Mouse (Mus musculus) frontal cortex, adult (tissue): ENCODE results near the gene Inpp5a.
A peak's percentile ranks its signal among the peaks of the same experiment; 100 is the strongest.

Source experiments
- ATAC-seq: cut with Nextera tagmentation; 2 replicates; pipeline ENCODE4 v1.9.2; 2017; ENCODE audit warnings: mild to moderate bottlenecking, moderate library complexity, mixed read lengths; ENCODE audit not compliant: low TSS enrichment

Gene Inpp5a

DNA sequence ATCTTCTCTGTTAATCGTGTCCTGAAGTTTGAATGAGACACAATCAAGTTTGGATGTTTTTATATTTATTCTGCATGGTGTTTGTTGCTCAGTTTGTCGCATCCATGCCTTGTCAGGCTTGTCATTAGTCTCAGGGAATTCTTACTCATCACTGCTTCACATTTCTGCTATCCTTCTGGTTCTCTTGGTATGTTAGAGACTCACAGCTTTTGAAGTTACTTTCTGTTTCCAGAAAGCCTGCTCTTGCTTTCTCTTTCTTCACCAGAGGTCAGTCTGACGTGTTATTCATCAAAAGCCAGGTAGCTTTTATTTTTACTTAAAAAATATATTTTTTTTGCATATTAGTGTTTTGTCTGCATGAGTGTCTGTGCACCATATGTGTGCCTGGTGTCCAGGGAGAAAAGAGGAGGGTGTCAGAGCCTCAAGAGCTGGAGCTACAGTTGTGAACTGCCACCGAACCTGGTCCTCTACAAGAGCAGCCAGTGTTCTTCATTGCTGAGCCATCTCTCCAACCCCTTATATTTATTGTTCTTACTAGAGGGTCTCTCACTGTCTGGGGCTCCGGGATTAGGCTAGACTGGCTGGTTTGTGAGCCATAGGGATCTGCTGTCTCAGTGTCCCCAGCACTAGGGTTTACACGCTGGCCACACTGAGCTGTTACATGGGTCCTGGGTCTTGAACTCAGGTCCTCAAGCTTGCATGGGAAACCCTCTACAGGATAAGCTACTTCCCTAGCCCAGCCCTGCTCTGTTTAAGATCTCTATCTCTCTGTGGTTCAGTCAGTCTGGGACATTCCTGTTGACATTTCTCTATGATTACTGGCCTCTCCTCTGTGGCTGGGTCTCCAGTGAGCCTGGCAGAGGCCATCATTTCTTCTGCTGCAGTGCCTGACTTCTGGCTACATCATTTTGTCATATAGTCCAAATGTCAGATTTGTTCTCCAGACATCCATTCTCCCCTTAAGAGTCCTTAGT lies 51.3 kb downstream of the Inpp5a start:
- no peak for ATAC-seq

GRCm38 (mm10) chr7:139441022-139441421 lies 52.1 kb downstream of the Inpp5a start:
- no peak for ATAC-seq

- no peak for ATAC-seq
Observed at GRCm38 (mm10) chr7:139441761-139442211, 52.9 kb downstream of the Inpp5a start.

GRCm38 (mm10) chr7:139445621-139446020 lies 56.7 kb downstream of the Inpp5a start:
- no peak for ATAC-seq

- no peak for ATAC-seq
Observed at GRCm38 (mm10) chr7:139447381-139447780, 58.5 kb downstream of the Inpp5a start.

DNA sequence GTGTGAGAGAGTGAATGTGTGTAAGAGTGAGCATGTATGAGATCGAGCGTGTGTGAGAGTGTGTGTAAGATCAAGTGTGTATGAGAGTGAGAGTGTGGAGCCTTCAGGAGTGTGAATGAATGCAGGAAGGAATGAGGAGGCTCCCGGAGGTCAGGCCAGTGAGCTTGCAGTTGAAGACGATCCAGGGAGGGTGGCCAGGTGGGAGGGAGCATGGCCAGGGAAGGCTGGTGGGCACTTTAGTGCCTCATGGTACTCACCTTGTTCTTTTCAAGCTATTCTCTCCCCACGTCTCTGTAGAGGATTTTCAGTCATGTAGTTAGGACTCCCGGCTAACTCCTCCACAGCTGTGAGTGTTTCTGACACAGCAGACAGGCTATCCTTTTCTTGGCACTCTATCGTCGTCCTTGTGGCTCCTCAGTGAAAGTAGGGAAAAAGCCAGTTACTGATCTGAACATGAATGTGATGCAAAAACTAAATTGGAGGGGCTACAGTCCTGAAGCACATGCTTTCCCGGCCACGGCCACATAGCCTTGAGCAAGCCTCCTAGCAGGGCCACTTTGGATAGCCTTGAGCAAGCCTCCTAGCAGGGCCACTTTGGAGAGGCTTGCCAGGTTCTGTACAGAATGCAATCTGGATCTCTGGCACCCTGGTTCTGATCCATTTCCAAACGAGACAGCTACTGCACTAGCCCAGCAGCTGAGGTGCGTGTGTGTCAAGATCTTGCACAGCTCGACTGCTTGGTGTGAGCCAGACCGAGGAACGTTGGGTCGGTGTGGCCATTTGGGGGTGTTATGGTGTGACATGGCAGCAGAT lies 61.5 kb downstream of the Inpp5a start:
- ATAC-seq = peak; percentile 89

DNA sequence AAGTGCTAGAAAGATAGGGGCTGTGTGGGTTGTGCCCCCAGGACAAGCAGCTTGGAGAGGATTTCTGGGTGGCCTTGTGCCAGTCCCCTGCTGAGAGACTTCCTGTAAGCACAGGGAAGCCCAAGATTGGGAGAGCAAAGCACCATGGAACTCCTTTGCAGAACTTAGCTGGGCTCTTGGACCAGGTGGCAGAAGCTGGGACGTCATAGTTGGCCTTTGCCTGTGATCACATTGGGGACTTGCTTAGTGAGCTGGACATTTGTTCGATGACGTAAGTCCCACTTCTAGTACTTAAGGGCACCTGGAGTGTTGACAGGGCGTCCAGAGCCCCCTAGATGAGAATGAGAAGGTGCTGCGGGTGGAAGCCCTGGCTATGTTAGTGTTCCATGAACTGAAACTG lies 62.8 kb downstream of the Inpp5a start:
- no peak for ATAC-seq

DNA sequence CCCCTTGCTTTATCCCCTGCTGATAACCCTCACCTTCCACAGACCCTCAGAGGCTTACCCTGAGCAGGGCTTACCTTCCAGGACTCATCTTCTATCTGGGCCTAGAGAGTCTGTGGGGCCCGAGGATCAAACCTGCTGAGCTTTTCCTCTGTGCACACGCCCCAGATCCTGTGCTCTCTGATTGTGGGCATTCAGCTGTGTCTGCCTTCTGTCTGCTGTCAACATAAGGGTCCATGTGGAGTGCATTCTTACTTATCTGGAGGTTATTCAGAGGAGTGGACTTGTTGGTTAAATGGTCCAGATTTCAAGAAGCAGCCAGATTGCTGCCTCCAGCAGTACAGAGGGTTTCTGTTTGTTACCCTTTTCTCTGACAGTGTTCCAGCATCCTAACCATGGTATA lies 63.3 kb downstream of the Inpp5a start:
- no peak for ATAC-seq

- no peak for ATAC-seq
Observed at GRCm38 (mm10) chr7:139453198-139453597, 64.3 kb downstream of the Inpp5a start.

DNA sequence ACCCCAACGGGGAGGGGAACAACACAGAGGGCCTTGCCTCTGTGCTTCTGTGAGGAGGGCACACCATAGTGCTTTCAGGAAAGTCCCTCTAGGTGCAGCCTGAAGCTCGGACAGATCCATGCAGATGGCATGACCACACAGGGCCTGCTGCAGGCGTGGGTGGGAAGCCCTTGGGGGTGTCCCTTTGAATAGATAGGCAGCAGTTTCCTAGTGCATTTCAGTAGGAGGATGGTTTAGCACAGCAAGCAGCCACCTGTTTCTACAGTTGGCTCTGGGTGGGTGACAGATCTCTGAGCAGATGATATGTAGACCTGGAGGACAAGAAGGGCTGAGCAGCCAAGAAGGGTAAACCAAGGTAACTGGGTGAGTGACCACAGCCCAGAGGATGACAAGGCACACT lies 65.4 kb downstream of the Inpp5a start:
- no peak for ATAC-seq

- ATAC-seq = no peak
Observed at GRCm38 (mm10) chr7:139456759-139457158, 67.8 kb downstream of the Inpp5a start.

GRCm38 (mm10) chr7:139461344-139461743 lies 72.4 kb downstream of the Inpp5a start:
- ATAC-seq = no peak

DNA sequence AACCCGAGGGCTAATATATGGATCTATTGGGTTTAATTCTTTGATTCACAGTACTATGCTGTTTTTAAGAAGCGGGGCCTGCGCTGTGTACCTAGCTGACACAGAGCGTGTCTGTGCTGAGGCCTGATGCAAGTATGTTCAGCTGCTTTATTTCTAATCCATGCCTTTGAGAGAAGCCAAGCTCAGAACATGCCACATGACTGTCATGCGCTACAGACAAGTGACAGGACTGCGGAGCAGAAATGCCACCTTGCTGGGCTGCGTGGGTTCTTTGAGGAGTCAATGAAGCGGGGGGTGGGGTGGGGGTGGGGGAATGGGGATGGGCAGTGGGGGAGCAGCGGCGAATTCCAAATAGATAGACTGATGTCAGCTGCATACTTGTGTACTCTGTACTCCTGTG lies 73.2 kb downstream of the Inpp5a start:
- ATAC-seq = no peak

- no peak for ATAC-seq
Observed at GRCm38 (mm10) chr7:139465538-139465937, 76.6 kb downstream of the Inpp5a start.

DNA sequence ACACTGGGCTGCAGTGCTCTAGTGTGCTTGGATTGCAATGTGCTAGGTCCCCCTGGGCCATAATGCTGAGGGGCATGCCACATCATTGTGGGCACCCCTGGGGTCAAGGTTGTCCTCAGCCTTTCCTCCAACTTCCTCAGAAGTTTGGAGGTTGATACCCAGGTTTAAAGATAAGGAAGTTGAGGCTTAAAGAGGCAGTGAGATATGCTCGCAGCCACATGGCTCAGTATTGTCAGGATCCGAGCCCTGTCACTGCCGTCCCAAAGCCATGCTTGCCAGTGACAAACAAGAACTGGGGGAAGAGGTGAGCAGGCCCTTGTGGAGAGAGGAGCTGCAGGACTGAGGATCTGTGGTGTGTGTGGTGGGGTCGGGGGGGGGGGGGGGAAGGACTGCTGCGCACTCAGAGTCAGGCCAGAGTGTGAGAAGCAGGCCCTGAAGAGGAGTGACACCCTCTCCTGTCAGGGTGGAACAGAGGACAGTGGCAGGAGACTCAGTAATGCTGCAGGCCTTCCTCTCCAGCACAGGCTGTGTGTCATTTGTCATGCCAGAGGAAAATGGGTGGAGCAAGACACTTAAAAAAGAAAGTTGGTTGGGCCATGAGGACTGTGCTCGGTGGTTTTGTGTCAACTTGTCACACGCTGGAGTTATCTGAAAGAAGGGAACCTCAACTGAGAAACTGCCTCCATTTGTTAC lies 77.7 kb downstream of the Inpp5a start:
- no peak for ATAC-seq

DNA sequence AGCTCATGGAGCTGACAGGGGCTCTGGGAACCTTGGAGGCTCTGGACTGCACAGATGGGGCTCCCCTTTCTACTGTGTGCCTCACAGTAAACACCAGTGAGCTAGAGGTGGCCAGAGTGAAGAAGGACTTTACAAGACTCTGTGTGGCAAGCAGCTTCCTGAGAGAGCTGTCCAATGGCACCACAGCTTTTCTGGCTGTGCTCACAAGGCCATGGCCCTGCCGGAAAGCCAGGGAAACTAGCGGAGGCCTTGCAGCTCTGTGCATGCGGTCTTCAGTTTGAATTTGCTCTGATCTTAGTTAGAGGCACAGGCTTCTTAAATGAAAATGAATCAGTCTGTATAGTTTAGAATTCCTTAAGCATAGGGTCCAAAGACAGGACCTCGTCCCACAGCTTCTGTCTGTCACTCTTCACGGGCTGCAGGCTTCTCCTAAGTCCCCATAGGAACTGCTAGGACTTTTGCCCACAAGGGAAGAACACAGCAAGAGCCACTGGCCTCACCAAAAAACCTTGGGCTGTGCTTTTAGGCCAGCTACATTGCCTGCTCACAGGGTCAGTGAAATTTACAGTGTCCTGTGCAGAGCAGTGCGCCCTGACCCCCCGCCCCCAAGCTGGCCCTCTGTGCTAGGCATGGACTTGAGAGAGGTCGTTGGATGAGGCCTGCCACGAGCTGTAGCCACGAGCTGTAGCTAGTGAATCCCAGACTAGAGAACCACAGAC lies 78.4 kb downstream of the Inpp5a start:
- no peak for ATAC-seq

DNA sequence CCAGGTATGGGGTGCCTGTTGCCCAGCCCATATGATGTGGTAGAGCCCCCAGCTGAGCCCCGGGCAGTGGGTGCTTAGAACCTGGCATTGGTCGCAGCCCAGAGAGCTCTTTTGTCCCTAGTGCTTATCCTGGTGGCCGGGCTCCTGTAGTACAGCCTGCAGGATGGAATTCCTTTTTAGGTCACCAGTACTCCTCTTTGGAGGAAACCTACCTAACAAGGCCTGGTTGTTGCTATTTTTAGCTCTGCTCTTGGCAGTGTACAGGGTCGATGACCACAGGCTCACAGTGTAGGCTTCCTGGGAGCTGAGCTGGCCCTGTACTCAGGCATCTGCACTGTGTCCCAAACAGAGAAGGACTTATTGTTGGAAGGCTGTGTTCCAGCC lies 79.0 kb downstream of the Inpp5a start:
- ATAC-seq = no peak

DNA sequence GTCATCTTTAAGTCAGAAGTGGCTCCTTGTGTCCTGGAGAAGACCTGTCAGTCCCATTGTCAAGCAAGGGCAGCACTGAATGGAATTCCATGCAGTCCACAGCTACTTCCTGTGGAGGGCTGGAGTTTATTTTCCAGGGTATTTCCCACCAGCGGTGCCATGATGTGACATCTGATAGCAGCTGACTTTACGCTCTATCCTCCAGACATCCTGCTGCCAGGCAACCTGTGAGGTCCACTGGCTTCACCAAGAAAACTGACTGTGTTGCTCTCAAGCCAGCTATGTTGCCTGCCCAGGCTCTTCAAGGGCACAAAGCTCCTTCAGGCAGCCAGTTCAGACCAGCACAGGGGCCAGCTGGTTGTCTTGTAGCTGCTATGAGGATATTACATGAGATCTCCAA lies 79.5 kb downstream of the Inpp5a start:
- ATAC-seq = no peak

DNA sequence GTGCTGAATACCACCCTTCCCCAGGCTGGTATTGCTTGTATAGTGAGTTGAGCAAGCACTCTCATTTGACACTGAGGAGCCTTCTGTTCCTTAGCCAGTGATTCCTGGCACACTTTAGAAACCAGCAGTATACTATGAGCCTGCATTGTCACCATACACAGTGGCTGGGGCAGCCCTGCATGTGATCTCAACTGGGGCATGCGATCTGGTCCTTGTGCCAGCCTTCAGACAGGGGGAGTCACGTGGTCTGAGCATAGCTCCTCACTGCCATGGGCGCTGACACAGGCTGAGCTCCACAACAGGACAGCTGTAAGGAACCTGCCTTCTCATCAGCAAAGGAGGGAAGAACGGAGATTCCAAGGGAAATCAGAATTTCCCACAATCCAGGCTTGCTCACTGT lies 80.5 kb downstream of the Inpp5a start:
- ATAC-seq = no peak

DNA sequence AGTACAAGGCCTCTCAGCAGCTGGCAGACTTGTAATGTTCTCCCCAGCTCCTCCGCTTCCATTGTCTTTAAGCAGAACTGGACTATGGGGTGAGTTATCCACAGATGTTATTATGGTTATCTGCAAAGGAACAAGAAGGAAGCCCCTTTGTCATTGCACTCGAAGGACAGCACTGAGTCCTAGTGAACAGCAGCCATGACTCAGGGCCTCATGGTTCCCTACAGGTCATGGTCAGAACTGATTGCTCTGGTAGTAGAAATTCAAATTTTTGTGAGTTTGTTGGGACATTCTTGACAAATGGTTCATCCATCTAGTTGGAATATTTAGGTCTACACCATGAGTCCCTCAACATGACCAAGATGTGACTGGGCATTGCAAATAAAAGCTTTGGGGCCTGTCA lies 81.6 kb downstream of the Inpp5a start:
- ATAC-seq = no peak

DNA sequence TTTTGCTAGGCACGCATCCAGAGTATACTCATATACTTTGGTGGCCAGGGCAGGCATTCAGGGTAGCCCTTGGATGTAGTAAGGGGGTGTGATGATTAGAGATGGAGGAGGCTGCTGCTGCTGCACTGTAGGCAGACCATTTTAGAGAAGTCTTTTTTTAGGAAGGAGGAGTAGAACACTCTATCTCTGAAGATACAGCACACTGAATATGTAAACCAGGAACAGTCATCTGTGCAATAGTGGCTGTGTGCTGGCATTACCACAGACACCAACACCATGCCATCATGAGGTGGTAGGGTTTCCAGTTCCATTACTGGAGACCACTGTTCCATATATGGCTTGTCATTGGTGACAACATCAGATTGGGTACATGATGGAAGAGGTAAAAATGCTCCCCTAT lies 83.1 kb downstream of the Inpp5a start:
- ATAC-seq = peak; percentile 68
